Mouse (Mus musculus) intestine, embryonic 15.5 days (tissue): ENCODE results near the gene Colgalt1. TPM values are rescaled to one million over a fixed set of nuclear protein-coding genes. Genes with fewer than 3 reads are reported as not detected.
A peak's percentile ranks its signal among the peaks of the same experiment; 100 is the strongest.

Experiments used
- ATAC-seq: fragments of 200-750 bp; cut with Nextera tagmentation; 2 replicates; pipeline ENCODE4 v1.8.0; 2017; ENCODE audit warnings: moderate TSS enrichment, moderate library complexity
- H3K27ac ChIP-seq: fragments of 300-500 bp; sonication (generic); 2 replicates; pipeline ENCODE4 v1.5.1; 2015; ENCODE audit warnings: mild to moderate bottlenecking, inconsistent platforms
- H3K27me3 ChIP-seq: fragments of 300-500 bp; sonication (generic); replicated peaks from 2 replicates; pipeline ENCODE4 v1.6.1; 2015; ENCODE audit warnings: inconsistent platforms
- H3K36me3 ChIP-seq: fragments of 300-500 bp; sonication (generic); 2 replicates; pipeline ENCODE4 v1.6.1; 2015; ENCODE audit warnings: inconsistent platforms
- H3K4me1 ChIP-seq: fragments of 300-500 bp; sonication (generic); replicated peaks from 2 replicates; pipeline ENCODE4 v1.6.1; 2015; ENCODE audit warnings: inconsistent platforms
- H3K4me2 ChIP-seq: fragments of 300-500 bp; sonication (generic); replicated peaks from 2 replicates; pipeline ENCODE4 v1.6.1; 2015; ENCODE audit warnings: mild to moderate bottlenecking, inconsistent platforms
- H3K4me3 ChIP-seq: fragments of 300-500 bp; sonication (generic); replicated peaks from 2 replicates; pipeline ENCODE4 v1.5.1; 2015; ENCODE audit warnings: inconsistent platforms
- H3K9ac ChIP-seq: fragments of 300-500 bp; sonication (generic); 2 replicates; pipeline ENCODE4 v1.6.1; 2015; ENCODE audit warnings: inconsistent platforms
- H3K9me3 ChIP-seq: fragments of 300-500 bp; sonication (generic); 2 replicates; pipeline ENCODE4 v1.6.1; 2016; ENCODE audit warnings: inconsistent platforms
- WGBS: fragments of 180-500 bp; shearing (Covaris S2); methylation state at CpG from one replicate; pipeline ENCODE4 v1.1.7; 2015; 5-methylcytosine and 5-hydroxymethylcytosine counted together
- polyA plus RNA-seq: library from polyadenylated mRNA; unstranded; fragments of >200 nt; fragmentation: Nextera tagmentation; extraction: Ambion mirVana; gene quantifications from 2 replicates; pipeline ENCODE4 v1.2.1, GENCODE M21; 2015

The Colgalt1 gene
- polyA plus RNA-seq, 1 experiment from 2014 or later = 70.8 TPM

GRCm38 (mm10) chr8:71592374-71593170, 18.2 kb upstream of the Colgalt1 start:
- H3K9ac ChIP-seq = peak overlapping the region; percentile 93
- peaks cover 29% of the 10 kb centered on the region for H3K4me1 ChIP-seq
- H3K9me3 ChIP-seq = no peaks in the 10 kb centered on the region
- WGBS = 3% methylated on average over 60 of the region's 60 CpGs
- peak; percentile 72 for ATAC-seq
- no peaks in the 10 kb centered on the region for H3K36me3 ChIP-seq
- H3K4me2 ChIP-seq = peak overlapping the region; percentile 87
- no peaks in the 10 kb centered on the region for H3K27me3 ChIP-seq
- peak overlapping the region; percentile 88 for H3K4me3 ChIP-seq
- H3K27ac ChIP-seq = peak overlapping the region; percentile 99

GRCm38 (mm10) chr8:71593556-71594323, 17.1 kb upstream of the Colgalt1 start:
- Histone ChIP-seq H3K27me3 (no peaks in the 10 kb centered on the region), H3K9ac (no peak overlapping the region), H3K9me3 (no peaks in the 10 kb centered on the region), H3K4me1 (peaks cover 29% of the 10 kb centered on the region), H3K4me2 (peak overlapping the region; percentile 87; the same call in 1 of the 2 replicates), H3K4me3 (no peak overlapping the region), H3K36me3 (no peaks in the 10 kb centered on the region), H3K27ac (no peak overlapping the region)
- 94% methylated on average over 8 of the region's 8 CpGs for WGBS
- no peak for ATAC-seq

GRCm38 (mm10) chr8:71594324-71594722, 16.5 kb upstream of the Colgalt1 start:
- WGBS = 95% methylated on average over 4 of the region's 4 CpGs
- Histone ChIP-seq H3K4me3 (no peak overlapping the region), H3K9ac (no peak overlapping the region), H3K27me3 (no peaks in the 10 kb centered on the region), H3K27ac (no peak overlapping the region), H3K4me2 (no peak overlapping the region), H3K36me3 (no peaks in the 10 kb centered on the region), H3K9me3 (no peaks in the 10 kb centered on the region), H3K4me1 (peaks cover 29% of the 10 kb centered on the region)
- no peak for ATAC-seq

DNA sequence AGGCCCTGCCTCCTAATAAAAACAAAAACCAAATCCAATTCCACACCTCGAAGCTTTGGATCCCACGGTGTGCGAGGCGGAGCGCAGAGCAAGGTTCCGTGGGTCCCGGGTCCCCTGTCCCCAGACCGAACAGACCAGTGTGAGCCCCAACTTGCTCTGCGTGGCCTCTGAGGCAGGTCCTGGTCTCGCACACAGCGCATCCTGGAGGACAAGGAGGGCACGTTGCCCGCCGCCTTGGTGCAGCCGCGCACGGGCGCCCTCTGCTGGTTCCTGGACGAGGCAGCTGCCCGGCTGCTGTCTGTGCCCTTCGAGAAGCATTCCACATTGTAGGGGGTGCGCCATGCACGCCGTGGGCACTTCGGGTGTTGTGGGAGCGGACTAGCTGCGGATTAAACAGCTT, 14.9 kb upstream of the Colgalt1 start:
- Histone ChIP-seq H3K27me3 (no peaks in the 10 kb centered on the region), H3K4me1 (peaks cover 27% of the 10 kb centered on the region), H3K9me3 (no peaks in the 10 kb centered on the region), H3K9ac (no peak overlapping the region), H3K36me3 (no peaks in the 10 kb centered on the region), H3K4me2 (0 out of 2 replicates have a peak overlapping the region, but pooled peaks have one; percentile 11), H3K4me3 (no peak overlapping the region), H3K27ac (no peak overlapping the region)
- 10% methylated on average over 27 of the region's 27 CpGs for WGBS
- peak; percentile 22; the same call in 1 of the 2 replicates for ATAC-seq

DNA sequence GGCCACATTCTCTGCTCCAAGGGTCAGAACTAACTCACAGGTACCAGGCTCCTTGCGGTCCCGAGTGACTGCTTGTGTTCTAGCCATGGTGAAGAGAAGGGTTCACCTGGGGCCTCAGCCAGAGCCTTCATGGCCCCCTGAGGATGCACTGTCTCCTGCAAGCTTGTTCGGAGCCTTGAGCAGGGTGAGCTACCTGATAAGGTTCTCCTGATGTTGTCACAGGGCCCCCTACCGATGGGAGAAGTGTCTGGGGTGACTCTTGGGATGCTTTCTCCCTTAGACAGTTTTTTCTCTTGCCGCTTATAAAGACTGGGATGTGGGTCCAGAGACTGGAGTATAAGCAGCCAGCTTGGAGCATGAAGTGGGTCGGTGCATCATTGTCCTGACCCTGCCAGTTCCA, 14.4 kb upstream of the Colgalt1 start:
- Histone ChIP-seq H3K9me3 (no peaks in the 10 kb centered on the region), H3K9ac (no peak overlapping the region), H3K4me2 (no peak overlapping the region), H3K4me3 (no peak overlapping the region), H3K27ac (no peak overlapping the region), H3K36me3 (no peaks in the 10 kb centered on the region), H3K4me1 (peaks cover 22% of the 10 kb centered on the region), H3K27me3 (no peaks in the 10 kb centered on the region; the same call in 1 of the 2 replicates)
- ATAC-seq = no peak
- WGBS = 54% methylated on average over 6 of the region's 6 CpGs

GRCm38 (mm10) chr8:71596798-71597197, 14.0 kb upstream of the Colgalt1 start:
- WGBS = 78% methylated on average over 4 of the region's 4 CpGs
- H3K9me3 ChIP-seq = no peaks in the 10 kb centered on the region
- H3K4me3 ChIP-seq = no peak overlapping the region
- no peak overlapping the region for H3K27ac ChIP-seq
- no peaks in the 10 kb centered on the region for H3K36me3 ChIP-seq
- H3K4me1 ChIP-seq = peaks cover 21% of the 10 kb centered on the region
- no peak for ATAC-seq
- H3K9ac ChIP-seq = no peak overlapping the region
- peaks cover 4% of the 10 kb centered on the region for H3K27me3 ChIP-seq
- H3K4me2 ChIP-seq = no peak overlapping the region

DNA sequence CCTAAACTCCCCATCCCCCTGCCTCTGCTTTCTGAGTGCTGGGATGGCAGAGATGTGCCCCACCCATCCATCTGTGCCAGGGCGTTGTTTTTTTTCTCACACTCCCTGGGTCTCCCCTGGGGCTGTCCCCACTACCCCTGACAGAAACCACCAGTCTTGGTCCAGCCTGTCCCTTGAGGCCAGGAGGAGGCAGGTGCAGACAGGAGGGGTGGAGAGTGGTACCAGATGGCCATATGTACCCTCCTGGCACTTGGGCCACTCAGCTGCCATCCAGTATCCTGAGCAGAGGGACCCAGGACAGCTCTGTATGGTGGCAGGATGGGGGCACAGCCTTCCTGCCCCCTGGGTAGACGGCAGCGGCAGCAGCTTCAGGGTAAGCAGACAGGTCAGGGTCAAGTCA, 13.3 kb upstream of the Colgalt1 start, which contains the start of gene Fam129c:
Fam129c (plus strand) TSS at position 198 of the 400 bp plus-strand sequence.
- ATAC-seq = no peak
- 87% methylated on average over 3 of the region's 3 CpGs for WGBS
- no peaks in the 10 kb centered on the region for H3K36me3 ChIP-seq
- H3K4me2 ChIP-seq = no peak within 1 kb of the TSS
- no peak within 1 kb of the TSS for H3K4me3 ChIP-seq
- peaks cover 10% of the 10 kb centered on the region for H3K27me3 ChIP-seq
- H3K4me1 ChIP-seq = peaks cover 28% of the 10 kb centered on the region
- H3K27ac ChIP-seq = no peak within 1 kb of the TSS
- no peak within 1 kb of the TSS for H3K9ac ChIP-seq
- H3K9me3 ChIP-seq = no peaks in the 10 kb centered on the region

GRCm38 (mm10) chr8:71598375-71598774, 12.4 kb upstream of the Colgalt1 start:
- Histone ChIP-seq H3K9ac (no peak overlapping the region), H3K4me1 (peaks cover 27% of the 10 kb centered on the region), H3K4me2 (no peak overlapping the region), H3K27ac (no peak overlapping the region), H3K4me3 (no peak overlapping the region), H3K36me3 (no peaks in the 10 kb centered on the region), H3K9me3 (no peaks in the 10 kb centered on the region), H3K27me3 (peaks cover 13% of the 10 kb centered on the region)
- ATAC-seq = no peak

DNA sequence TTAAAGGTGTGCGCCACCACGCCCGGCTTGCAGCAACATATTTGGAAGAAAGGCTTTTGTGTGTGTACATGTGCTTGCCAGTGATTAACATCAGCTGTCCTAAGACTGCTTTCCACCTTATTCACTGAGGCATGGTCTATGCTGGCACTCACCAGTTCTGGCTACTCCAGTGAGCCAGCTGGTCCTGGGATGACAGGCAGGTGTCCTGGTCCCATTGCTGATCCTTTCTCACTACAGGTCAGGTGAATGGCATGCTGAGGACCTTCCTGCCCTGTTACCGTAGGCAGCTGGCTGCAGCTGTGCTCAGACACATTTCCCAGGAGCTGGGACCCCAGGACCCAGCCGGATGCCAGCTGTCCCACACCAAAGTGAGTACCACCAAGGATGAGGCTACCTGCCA, 12.0 kb upstream of the Colgalt1 start:
- Histone ChIP-seq H3K4me3 (no peak overlapping the region), H3K36me3 (no peaks in the 10 kb centered on the region), H3K27me3 (peaks cover 13% of the 10 kb centered on the region), H3K9ac (no peak overlapping the region), H3K4me1 (peaks cover 25% of the 10 kb centered on the region), H3K27ac (no peak overlapping the region), H3K4me2 (no peak overlapping the region), H3K9me3 (no peaks in the 10 kb centered on the region)
- ATAC-seq = no peak
- WGBS = 93% methylated on average over 5 of the region's 5 CpGs

DNA sequence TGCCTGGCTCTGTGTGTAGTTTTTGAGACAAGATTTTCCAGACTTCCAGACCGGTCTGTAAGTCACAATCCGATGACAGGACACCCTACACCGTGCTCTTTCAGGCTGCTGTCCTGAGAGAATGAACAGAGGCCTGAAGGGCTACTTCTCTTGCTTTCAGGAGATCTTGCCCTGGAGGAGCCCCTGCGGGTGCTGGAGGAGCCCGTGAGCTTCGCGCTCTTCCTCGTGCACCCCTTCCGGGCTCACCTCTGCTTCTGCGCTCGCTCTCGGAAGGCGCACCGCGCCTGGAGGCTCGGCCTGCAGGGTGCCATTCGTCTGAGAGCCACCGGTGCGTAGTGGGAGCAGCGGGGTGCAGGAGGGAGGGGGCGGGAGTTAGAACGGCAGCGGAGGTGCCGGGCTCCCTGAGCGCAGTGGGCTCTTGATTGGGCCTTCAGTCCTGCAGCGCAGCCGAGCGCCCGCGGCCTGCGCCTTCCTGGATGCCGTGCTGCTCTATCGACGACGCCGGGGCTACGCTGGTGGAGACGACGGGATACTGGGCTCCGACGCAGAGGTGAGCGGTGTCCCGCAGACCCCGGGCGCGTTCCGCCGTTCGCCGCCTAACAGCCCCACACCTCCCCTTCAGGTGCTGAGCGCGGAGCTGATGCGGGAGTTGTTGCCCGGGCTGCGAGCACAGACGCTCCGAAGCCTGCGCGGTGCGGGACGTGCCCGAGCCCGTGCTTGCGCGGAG, 8.7 kb upstream of the Colgalt1 start:
- Histone ChIP-seq H3K4me2 (peak overlapping the region; percentile 80), H3K27ac (no peak overlapping the region), H3K4me3 (peak overlapping the region; percentile 33), H3K27me3 (peaks cover 13% of the 10 kb centered on the region), H3K9ac (peak overlapping the region; percentile 26), H3K36me3 (no peaks in the 10 kb centered on the region; the same call in 1 of the 2 replicates), H3K4me1 (peaks cover 24% of the 10 kb centered on the region), H3K9me3 (no peaks in the 10 kb centered on the region)
- peak; percentile 1 for ATAC-seq
- WGBS = 5% methylated on average over 65 of the region's 65 CpGs

GRCm38 (mm10) chr8:71602666-71603334, 8.0 kb upstream of the Colgalt1 start:
- peaks cover 13% of the 10 kb centered on the region for H3K27me3 ChIP-seq
- under 1% methylated on average over 32 of the region's 32 CpGs for WGBS
- peaks cover 24% of the 10 kb centered on the region for H3K4me1 ChIP-seq
- no peaks in the 10 kb centered on the region; the same call in 1 of the 2 replicates for H3K36me3 ChIP-seq
- no peak overlapping the region for H3K27ac ChIP-seq
- ATAC-seq = peak; percentile 92
- no peaks in the 10 kb centered on the region for H3K9me3 ChIP-seq
- peak overlapping the region; percentile 33 for H3K4me3 ChIP-seq
- peak overlapping the region; percentile 26 for H3K9ac ChIP-seq
- H3K4me2 ChIP-seq = peak overlapping the region; percentile 80
